Mouse (Mus musculus): ENCODE data around the gene Gm20708. TPM values are rescaled to one million over a fixed set of nuclear protein-coding genes. Genes with fewer than 3 reads are reported as not detected.

Gene Gm20708
- polyA plus RNA-seq, 1 experiment from 2014 or later = 0.78 TPM

DNA sequence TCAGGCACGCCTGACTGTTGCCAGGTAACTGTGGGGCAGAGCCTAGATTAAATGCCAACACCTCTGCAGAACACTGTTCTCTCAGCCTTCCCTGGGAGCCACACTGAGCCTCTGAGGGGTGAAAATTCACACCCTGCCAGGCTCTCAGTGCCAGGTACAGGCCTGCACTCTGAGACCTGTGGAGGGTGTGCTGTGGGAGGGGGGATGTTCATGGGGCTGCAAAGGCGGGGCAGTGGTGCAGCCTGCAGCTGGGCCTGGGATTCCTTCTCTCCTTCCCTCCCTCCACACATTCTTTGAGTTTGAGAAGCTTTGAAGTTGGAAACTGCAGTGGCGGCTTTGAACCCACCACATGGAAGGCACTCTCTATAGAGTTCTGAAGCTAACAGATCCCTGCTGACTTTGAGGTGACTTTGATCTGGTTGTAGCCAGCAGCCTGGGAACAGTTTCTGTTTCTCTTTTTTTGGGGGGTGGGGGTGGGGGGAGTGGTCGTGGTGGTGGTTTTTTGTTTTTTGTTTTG, 15.4 kb upstream of the Gm20708 start:
- Histone ChIP-seq H3K9ac (0 out of 2 replicates have a peak overlapping the region, but pooled peaks have one; percentile 40), H3K27me3 (replicated peaks) (peaks cover 19% of the 10 kb centered on the region), H3K27ac (replicated peaks) (no peak overlapping the region), H3K36me3 (no peaks in the 10 kb centered on the region), H3K4me3 (no peak overlapping the region), H3K4me1 (peaks cover 49% of the 10 kb centered on the region), H3K4me2 (no peak overlapping the region), H3K9me3 (no peaks in the 10 kb centered on the region)
- ATAC-seq (ENCODE audit: extremely low read depth, insufficient number of reproducible peaks, low FRiP score, low TSS enrichment) = no peak
- WGBS = 65% methylated on average over 4 of the region's 4 CpGs

DNA sequence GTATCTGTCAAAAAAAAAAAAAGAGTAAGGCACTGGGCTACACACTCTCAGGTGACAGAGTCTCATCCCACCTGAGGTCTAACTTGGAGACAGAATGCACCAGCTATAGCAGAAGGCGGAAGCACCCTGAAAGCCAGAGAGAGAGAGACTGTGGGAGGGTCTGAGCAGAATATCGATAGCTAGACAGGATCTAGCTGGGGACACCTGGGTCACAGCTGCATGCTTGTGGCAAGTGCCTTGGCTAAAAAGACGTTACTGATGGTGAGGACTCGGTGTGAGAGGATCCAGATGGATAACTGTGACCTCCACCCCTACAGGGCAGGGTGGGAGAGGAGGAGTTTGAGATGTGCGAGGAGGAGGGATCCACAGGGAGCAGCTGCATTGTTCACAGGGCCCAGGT, 12.5 kb upstream of the Gm20708 start:
- no peak overlapping the region for H3K4me3 ChIP-seq
- no peak for ATAC-seq (ENCODE audit: extremely low read depth, insufficient number of reproducible peaks, low FRiP score, low TSS enrichment)
- peaks cover 40% of the 10 kb centered on the region for H3K4me1 ChIP-seq
- 43% methylated on average over 5 of the region's 5 CpGs for WGBS
- H3K36me3 ChIP-seq = no peaks in the 10 kb centered on the region
- H3K4me2 ChIP-seq = no peak overlapping the region
- H3K9ac ChIP-seq = no peak overlapping the region
- no peaks in the 10 kb centered on the region for H3K9me3 ChIP-seq
- 0 out of 2 replicates have a peak, but pooled peaks cover 11% of the 10 kb centered on the region for H3K27me3 ChIP-seq (replicated peaks)
- H3K27ac ChIP-seq (replicated peaks) = no peak overlapping the region

DNA sequence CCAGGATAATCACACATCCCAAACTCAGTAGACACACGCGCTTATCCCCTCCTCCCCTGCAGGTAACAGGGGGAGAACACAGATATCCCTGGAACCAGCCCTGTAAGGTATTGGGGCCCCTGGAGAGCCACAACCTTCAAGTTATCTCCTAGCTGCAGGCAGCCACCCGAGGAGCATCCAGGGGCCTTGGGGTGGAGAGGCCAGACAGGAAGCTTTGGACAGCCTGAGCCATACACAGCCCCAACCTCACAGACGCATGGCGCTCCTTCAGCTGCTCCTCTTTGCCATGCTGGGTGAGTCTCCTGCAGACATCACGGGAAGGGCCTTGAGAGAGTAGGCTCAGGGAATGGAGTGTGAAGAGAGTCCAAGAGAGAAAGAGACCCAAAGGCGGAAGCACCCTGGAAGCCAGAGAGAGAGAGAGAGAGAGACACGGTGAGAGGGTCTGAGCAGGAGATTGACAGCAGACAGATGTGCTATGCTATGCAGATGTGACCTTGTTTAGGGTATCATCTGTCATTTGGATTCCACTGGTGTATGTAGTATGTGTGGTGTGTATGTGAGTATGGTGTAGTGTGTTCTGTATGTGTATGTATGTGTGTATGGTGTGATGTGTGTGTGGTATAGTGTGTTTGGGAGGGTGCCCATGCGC, 11.8 kb upstream of the Gm20708 start, which contains the start of gene 6030468B19Rik:
Gene 6030468B19Rik (plus strand): TSS at position 150 of the 649 bp plus-strand sequence.
- H3K36me3 ChIP-seq = no peaks in the 10 kb centered on the region
- H3K9ac ChIP-seq = peak within 1 kb of the TSS; percentile 9; the same call in 1 of the 2 replicates
- H3K4me1 ChIP-seq = peaks cover 34% of the 10 kb centered on the region
- H3K4me3 ChIP-seq = peak within 1 kb of the TSS; percentile 13
- peak within 1 kb of the TSS; percentile 46 for H3K4me2 ChIP-seq
- H3K27me3 ChIP-seq (replicated peaks) = 0 out of 2 replicates have a peak, but pooled peaks cover 11% of the 10 kb centered on the region
- no peaks in the 10 kb centered on the region for H3K9me3 ChIP-seq
- peak; percentile 49; the same call in 1 of the 2 replicates for ATAC-seq (ENCODE audit: extremely low read depth, insufficient number of reproducible peaks, low FRiP score, low TSS enrichment)
- H3K27ac ChIP-seq (replicated peaks) = no peak within 1 kb of the TSS
- WGBS = 39% methylated on average over 9 of the region's 9 CpGs

DNA sequence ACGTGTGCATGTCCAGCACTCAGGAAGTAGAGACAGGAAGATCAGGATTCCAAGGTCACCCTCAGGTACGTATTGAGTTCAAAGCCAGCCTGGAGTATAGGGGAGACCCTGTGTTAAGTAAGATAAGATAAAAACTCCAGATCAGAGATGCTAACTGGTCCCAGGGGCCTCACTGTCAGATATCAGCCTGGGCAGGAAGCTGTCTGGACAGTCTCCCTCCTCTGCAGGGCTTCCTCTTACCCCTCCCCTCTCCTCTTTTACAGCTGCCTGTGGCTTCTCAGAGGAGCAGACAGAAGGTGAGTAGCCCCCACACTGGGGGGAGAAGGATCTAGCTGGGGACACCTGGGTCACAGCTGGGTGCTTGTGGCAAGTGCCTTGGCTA, 11.3 kb upstream of the Gm20708 start:
- peaks cover 30% of the 10 kb centered on the region for H3K4me1 ChIP-seq
- 0 out of 2 replicates have a peak, but pooled peaks cover 12% of the 10 kb centered on the region for H3K27me3 ChIP-seq (replicated peaks)
- H3K4me2 ChIP-seq = peak overlapping the region; percentile 46
- 20% methylated on average over 2 of the region's 2 CpGs for WGBS
- no peaks in the 10 kb centered on the region for H3K36me3 ChIP-seq
- H3K9me3 ChIP-seq = no peaks in the 10 kb centered on the region
- ATAC-seq (ENCODE audit: extremely low read depth, insufficient number of reproducible peaks, low FRiP score, low TSS enrichment) = no peak
- H3K9ac ChIP-seq = no peak overlapping the region
- peak overlapping the region; percentile 13 for H3K4me3 ChIP-seq
- no peak overlapping the region for H3K27ac ChIP-seq (replicated peaks)

DNA sequence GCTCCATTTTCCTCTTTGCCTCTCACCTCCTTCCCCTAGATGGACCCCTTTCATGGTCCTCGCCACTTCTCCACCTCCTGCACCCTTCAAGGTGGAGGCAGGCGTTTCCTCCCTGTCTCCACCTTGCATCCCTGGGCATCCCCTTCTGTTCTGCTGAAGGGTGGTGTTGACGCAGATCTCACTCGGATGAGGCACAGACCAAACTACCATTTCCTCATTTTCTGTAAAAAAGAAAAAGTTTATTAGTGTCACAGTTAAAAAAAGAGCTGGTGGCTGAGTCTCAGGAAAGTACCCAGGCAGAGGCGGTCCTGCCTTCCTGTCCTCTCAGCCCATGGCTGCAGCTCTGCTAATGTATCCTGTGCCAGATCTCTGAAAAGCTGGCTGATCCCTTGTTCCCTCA, 10.3 kb upstream of the Gm20708 start:
- 38% methylated on average over 5 of the region's 5 CpGs for WGBS
- H3K4me3 ChIP-seq = peak overlapping the region; percentile 13; the same call in 1 of the 2 replicates
- H3K9ac ChIP-seq = no peak overlapping the region

DNA sequence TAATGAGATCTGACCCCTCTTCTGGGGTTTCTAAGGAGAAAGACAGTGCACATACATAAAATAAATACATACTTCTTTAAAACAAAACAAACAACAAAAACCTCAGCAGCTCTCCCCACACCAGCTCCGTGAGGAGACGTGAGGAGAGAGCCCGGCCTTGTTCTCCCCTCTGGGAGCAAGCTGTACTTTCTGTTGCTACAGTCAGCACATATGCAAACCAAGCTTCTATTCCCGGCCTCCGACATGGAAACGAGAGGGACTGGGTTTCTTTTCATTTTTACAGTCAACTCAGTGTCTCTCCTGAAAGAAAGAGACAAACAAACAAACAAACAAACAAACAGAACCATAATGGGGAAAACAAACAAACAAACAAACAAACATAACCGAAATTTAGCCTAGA, 9.4 kb upstream of the Gm20708 start:
- no peaks in the 10 kb centered on the region for H3K36me3 ChIP-seq
- no peak overlapping the region for H3K4me2 ChIP-seq
- H3K9me3 ChIP-seq = no peaks in the 10 kb centered on the region
- no peak overlapping the region for H3K27ac ChIP-seq (replicated peaks)
- ATAC-seq (ENCODE audit: extremely low read depth, insufficient number of reproducible peaks, low FRiP score, low TSS enrichment) = no peak
- no peak overlapping the region for H3K9ac ChIP-seq
- 0 out of 2 replicates have a peak, but pooled peaks cover 9% of the 10 kb centered on the region for H3K27me3 ChIP-seq (replicated peaks)
- 82% methylated on average over 7 of the region's 7 CpGs for WGBS
- H3K4me1 ChIP-seq = peaks cover 25% of the 10 kb centered on the region
- no peak overlapping the region for H3K4me3 ChIP-seq

More for the DNA sequence above, 10.3 kb upstream of the Gm20708 start:
- 0 out of 2 replicates have a peak, but pooled peaks cover 9% of the 10 kb centered on the region for H3K27me3 ChIP-seq (replicated peaks)
- no peaks in the 10 kb centered on the region for H3K36me3 ChIP-seq
- peaks cover 26% of the 10 kb centered on the region for H3K4me1 ChIP-seq
- no peak for ATAC-seq (ENCODE audit: extremely low read depth, insufficient number of reproducible peaks, low FRiP score, low TSS enrichment)
- no peak overlapping the region for H3K27ac ChIP-seq (replicated peaks)
- H3K4me2 ChIP-seq = peak overlapping the region; percentile 46
- no peaks in the 10 kb centered on the region for H3K9me3 ChIP-seq

DNA sequence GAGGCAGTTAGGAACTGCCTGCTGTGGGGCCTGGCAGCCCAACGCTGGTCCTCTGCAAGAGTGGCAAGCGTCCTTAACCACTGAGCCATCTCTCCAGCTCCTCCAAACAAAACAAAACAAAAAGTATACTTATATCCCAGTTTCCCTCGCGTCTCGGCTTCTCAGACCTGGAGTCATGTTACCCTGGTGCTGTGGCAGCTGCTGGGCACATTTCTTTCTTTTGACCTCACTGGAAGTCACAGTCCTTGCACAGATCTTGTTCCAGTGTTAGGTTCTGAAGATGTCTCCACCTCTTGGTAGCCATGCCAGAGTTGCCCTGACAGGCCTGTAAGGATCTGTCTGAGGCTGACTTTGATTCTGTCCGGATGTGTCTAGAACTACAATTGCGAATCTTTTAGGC, 7.8 kb upstream of the Gm20708 start:
- no peak overlapping the region for H3K4me3 ChIP-seq
- 0 out of 2 replicates have a peak, but pooled peaks cover 9% of the 10 kb centered on the region for H3K27me3 ChIP-seq (replicated peaks)
- WGBS = 70% methylated on average over 7 of the region's 7 CpGs
- H3K4me1 ChIP-seq = peaks cover 25% of the 10 kb centered on the region
- ATAC-seq (ENCODE audit: extremely low read depth, insufficient number of reproducible peaks, low FRiP score, low TSS enrichment) = no peak
- H3K9ac ChIP-seq = no peak overlapping the region
- no peaks in the 10 kb centered on the region for H3K36me3 ChIP-seq
- H3K27ac ChIP-seq (replicated peaks) = no peak overlapping the region
- H3K4me2 ChIP-seq = no peak overlapping the region
- no peaks in the 10 kb centered on the region for H3K9me3 ChIP-seq

DNA sequence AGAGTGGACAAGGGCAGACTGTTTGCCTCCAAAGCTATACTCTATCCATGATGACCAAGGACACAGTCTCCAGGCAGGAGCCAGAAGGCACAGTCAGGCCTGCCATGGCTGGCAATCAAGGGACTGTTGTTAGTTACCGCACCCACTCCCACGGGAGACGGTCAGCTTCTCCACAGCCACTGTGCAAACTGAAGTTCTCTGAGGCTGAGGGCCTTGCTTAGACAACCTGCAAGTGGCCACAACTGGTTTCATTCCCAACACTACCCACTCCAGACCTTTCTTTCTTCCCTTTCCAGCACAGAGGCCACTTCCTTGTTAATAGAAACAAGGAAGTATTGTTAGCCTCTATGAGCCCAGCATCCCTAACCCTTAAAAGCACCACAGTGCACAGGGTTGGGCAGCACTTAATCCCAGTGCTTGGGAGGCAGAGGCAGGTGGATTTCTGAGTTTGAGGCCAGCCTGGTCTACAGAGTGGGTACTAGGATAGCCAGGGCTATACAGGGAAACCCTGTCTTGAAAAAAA, 6.2 kb upstream of the Gm20708 start:
- Histone ChIP-seq H3K27ac (replicated peaks) (no peak overlapping the region), H3K27me3 (replicated peaks) (0 out of 2 replicates have a peak, but pooled peaks cover 3% of the 10 kb centered on the region), H3K4me2 (no peak overlapping the region), H3K4me3 (no peak overlapping the region), H3K4me1 (peaks cover 12% of the 10 kb centered on the region), H3K9ac (no peak overlapping the region), H3K9me3 (no peaks in the 10 kb centered on the region), H3K36me3 (no peaks in the 10 kb centered on the region)
- 93% methylated on average over 3 of the region's 3 CpGs for WGBS
- no peak for ATAC-seq (ENCODE audit: extremely low read depth, insufficient number of reproducible peaks, low FRiP score, low TSS enrichment)

DNA sequence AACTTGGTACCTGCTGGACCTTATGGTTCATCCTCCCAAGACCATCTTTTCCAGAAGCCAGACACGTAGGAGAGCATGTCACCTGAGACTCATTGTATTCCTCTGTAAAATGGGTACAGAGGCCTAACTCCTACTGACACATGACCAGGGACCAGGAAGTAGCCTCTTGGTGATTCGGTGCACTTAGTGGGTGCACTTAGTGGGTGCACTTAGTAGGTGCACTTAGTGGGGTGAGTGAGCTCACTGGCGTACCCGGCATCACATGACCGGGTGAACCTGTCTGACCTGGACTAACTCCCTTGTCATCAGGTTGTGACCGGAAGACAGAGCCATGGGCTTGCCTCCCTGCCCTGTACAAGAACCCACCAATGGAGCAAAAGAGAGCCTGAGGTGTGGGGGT, 2.7 kb upstream of the Gm20708 start:
- no peak overlapping the region for H3K4me2 ChIP-seq
- H3K9me3 ChIP-seq = no peaks in the 10 kb centered on the region
- no peak overlapping the region for H3K4me3 ChIP-seq
- 90% methylated on average over 6 of the region's 6 CpGs for WGBS
- peaks cover 5% of the 10 kb centered on the region for H3K36me3 ChIP-seq
- H3K9ac ChIP-seq = no peak overlapping the region
- H3K27me3 ChIP-seq (replicated peaks) = 0 out of 2 replicates have a peak, but pooled peaks cover 3% of the 10 kb centered on the region
- no peak for ATAC-seq (ENCODE audit: extremely low read depth, insufficient number of reproducible peaks, low FRiP score, low TSS enrichment)
- peaks cover 22% of the 10 kb centered on the region for H3K4me1 ChIP-seq
- no peak overlapping the region for H3K27ac ChIP-seq (replicated peaks)

DNA sequence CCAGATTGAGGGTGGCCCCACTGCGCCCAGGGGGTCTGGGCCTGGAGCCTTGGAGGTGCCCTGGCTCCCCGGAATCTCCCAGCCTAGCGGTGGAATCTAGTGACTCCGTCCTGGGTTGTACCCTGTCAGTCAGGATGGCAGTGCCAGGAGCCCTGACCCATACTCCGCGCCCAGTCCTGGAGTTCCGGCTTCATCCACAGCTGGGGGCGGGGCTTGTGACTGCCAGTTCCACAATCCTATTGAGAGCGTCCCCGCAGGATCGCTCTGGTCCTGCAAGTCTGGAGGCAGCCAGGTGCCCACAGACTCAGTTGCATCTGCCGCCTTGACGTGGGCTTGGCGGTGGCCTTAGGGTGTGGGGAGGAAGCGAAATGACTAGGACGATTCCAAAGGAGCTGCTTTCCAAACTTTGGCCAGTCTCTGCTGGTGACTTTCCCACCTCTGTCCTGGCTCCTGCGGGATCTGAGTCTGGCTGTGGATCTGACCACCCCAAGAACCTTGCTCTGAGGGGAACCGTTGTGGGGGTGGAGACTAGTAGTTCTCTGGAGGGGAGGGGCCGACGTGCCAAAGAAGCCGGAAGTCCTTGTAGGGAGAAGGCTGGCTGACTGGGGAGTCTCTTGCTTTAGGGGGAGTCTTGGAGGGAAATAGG, 1.1 kb downstream of the Gm20708 start:
- H3K27me3 ChIP-seq (replicated peaks) = no peaks in the 10 kb centered on the region
- no peaks in the 10 kb centered on the region for H3K9me3 ChIP-seq
- H3K4me3 ChIP-seq = peak overlapping the region; percentile 90
- H3K27ac ChIP-seq (replicated peaks) = peak overlapping the region; percentile 75
- ATAC-seq (ENCODE audit: extremely low read depth, insufficient number of reproducible peaks, low FRiP score, low TSS enrichment) = peak; percentile 74
- WGBS = under 1% methylated on average over 21 of the region's 21 CpGs
- H3K36me3 ChIP-seq = peaks cover 43% of the 10 kb centered on the region
- H3K4me1 ChIP-seq = peaks cover 38% of the 10 kb centered on the region
- H3K9ac ChIP-seq = peak overlapping the region; percentile 91
- peak overlapping the region; percentile 97 for H3K4me2 ChIP-seq

DNA sequence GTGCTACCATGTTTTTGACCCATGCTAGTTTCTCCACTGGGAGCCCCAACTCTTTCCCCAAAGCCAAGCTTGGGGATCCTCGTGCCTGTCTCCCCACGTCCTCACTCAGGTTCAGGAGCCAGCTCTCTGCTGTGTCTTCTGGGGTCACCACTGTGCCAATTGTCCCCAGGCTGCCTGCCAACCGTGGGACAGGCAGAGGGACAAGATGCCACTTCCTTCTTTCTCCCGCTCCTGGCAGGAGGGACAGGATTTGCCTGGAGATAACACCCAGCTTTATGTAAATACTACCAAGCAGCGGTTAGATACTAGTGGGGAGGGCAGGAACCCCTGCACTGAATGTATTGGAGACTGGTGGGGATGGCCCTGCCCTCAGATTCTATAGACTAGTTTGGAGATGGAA, 4.4 kb downstream of the Gm20708 start:
- H3K27ac ChIP-seq (replicated peaks) = no peak overlapping the region
- no peak for ATAC-seq (ENCODE audit: extremely low read depth, insufficient number of reproducible peaks, low FRiP score, low TSS enrichment)
- peaks cover 45% of the 10 kb centered on the region for H3K4me1 ChIP-seq
- no peak overlapping the region for H3K4me3 ChIP-seq
- WGBS = 58% methylated on average over 5 of the region's 5 CpGs
- 0 out of 2 replicates have a peak overlapping the region, but pooled peaks have one; percentile 10 for H3K9ac ChIP-seq
- peaks cover 75% of the 10 kb centered on the region for H3K36me3 ChIP-seq
- H3K4me2 ChIP-seq = no peak overlapping the region
- H3K9me3 ChIP-seq = no peaks in the 10 kb centered on the region
- H3K27me3 ChIP-seq (replicated peaks) = no peaks in the 10 kb centered on the region
